Mouse (Mus musculus): Measurements from ENCODE around the gene Syne4.

DNA sequence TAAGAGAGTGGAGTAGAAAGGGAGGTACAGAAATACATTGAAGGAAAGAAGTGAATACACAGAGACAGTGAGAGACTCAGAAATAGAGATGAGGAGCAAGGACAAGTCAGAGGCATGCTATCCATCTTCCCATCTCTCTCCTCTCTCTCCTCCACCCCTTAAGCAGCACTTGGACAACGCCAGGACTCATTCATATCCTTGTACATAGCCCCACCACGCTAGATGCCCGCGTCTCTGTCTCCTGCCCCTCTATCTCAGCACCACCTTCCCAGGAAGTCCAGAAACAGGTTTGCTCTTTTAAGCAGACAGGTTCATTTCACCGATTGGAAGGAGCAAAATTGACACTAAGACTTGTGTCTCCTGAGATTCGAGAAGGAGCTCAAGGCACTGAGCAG, 48.7 kb downstream of the Syne4 start:
- TF ChIP-seq CTCF (conservative IDR thresholded peaks at IDR 0.05; ENCODE audit: low read length) = no peak
- no peak for TF ChIP-seq NANOG (IDR thresholded peaks at IDR 0.05; ENCODE audit: borderline replicate concordance, low read length)
- TF ChIP-seq POU5F1 (IDR thresholded peaks at IDR 0.05; ENCODE audit: borderline replicate concordance, low read length) = no peak

All from E14TG2a.4 (cell line).